19 mouse cellular contexts compared by ENCODE assay signal in genomic region chr9:70959866-70960265, GRCm38 (mm10). TPM values are rescaled to one million over a fixed set of nuclear protein-coding genes. Genes with fewer than 3 reads are reported as not detected.
DNase-seq lines count a peak whose midpoint lies in the region; ATAC-seq lines count a peak whose summit lies in the region.
"Had no signal": no experiment of that assay in that cellular context is flagged by ENCODE, and none has a peak within 500 bp of the region (broad histone marks: within the 10 kb centered on the region; RNA-seq: fewer than 3 reads in every experiment).

No protein-coding gene starts in this region.

- H3K4me1 ChIP-seq in kidney, embryonic 15.5 days = no peaks in the 10 kb centered on the region
- H3K4me1 ChIP-seq in forebrain, embryonic 12.5 days = no peaks in the 10 kb centered on the region
- H3K4me1 ChIP-seq: lung, embryonic 15.5 days had no signal

- no peak overlapping the region for H3K4me3 ChIP-seq in kidney, embryonic 15.5 days (replicated peaks)
- H3K4me3 ChIP-seq in forebrain, embryonic 12.5 days (replicated peaks) = no peak overlapping the region
- H3K4me3 ChIP-seq: limb, embryonic 10.5 days; lung, embryonic 15.5 days; midbrain, embryonic 13.5 days had no signal

- no peaks in the 10 kb centered on the region for H3K27me3 ChIP-seq in kidney, embryonic 15.5 days
- H3K27me3 ChIP-seq in forebrain, embryonic 12.5 days = no peaks in the 10 kb centered on the region
- H3K27me3 ChIP-seq: lung, embryonic 15.5 days; midbrain, embryonic 13.5 days had no signal

- peak; percentile 18 for DNase-seq in embryo, embryonic 10.5 days (ENCODE audit: low spot score)
- DNase-seq in embryo, embryonic 11 days = no peak
- DNase-seq in kidney, adult 11 months = no peak
- peak; percentile 71 for DNase-seq in cerebellum, adult 11 months
- DNase-seq in cerebellum, postnatal 14 days = peak; percentile 83 to 88
- no peak for DNase-seq in thymus, adult 18-20 months
- DNase-seq: heart, postnatal 10 days; kidney, adult 9 months; spleen, adult 18-20 months; thymus, postnatal 14 days had no signal

- H3K36me3 ChIP-seq in kidney, embryonic 15.5 days = no peaks in the 10 kb centered on the region
- no peaks in the 10 kb centered on the region for H3K36me3 ChIP-seq in forebrain, embryonic 12.5 days (replicated peaks)
- H3K36me3 ChIP-seq: limb, embryonic 10.5 days; lung, embryonic 15.5 days; midbrain, embryonic 13.5 days had no signal

- H3K4me2 ChIP-seq in kidney, embryonic 15.5 days = no peak overlapping the region
- no peak overlapping the region for H3K4me2 ChIP-seq in forebrain, embryonic 12.5 days
- H3K4me2 ChIP-seq: liver, embryonic 11.5 days; lung, embryonic 15.5 days; midbrain, embryonic 13.5 days had no signal

- H3K27ac ChIP-seq in kidney, embryonic 15.5 days = no peak overlapping the region
- no peak overlapping the region for H3K27ac ChIP-seq in forebrain, embryonic 12.5 days
- H3K27ac ChIP-seq: limb, embryonic 10.5 days; lung, embryonic 15.5 days; macrophage; midbrain, embryonic 13.5 days; stomach, postnatal 0 days had no signal

- 60% methylated on average over 5 of the region's 5 CpGs for WGBS in kidney, embryonic 15.5 days
- WGBS in forebrain, embryonic 12.5 days = 84% methylated on average over 5 of the region's 5 CpGs

- ATAC-seq in kidney, embryonic 15.5 days (replicated peaks; ENCODE audit: low FRiP score) = 0 out of 2 replicates have a peak, but pooled peaks have one; percentile 22
- ATAC-seq in forebrain, embryonic 12.5 days (ENCODE audit: low FRiP score) = no peak
- ATAC-seq: inflammation-experienced regulatory T-cells, adult 6 months; midbrain, embryonic 13.5 days had no signal

- no peaks in the 10 kb centered on the region for H3K9me3 ChIP-seq in kidney, embryonic 15.5 days (replicated peaks)
- H3K9me3 ChIP-seq in forebrain, embryonic 12.5 days = no peaks in the 10 kb centered on the region
- H3K9me3 ChIP-seq: limb, embryonic 10.5 days; lung, embryonic 15.5 days; midbrain, embryonic 13.5 days had no signal

- H3K9ac ChIP-seq in kidney, embryonic 15.5 days = no peak overlapping the region
- H3K9ac ChIP-seq in forebrain, embryonic 12.5 days = no peak overlapping the region
- H3K9ac ChIP-seq: lung, embryonic 15.5 days; midbrain, embryonic 13.5 days had no signal

RNA-seq across cellular contexts. Expression of gene Lipc, which starts 7.8 kb away (rescaled TPM):
- 0.80 and 1.1 TPM in 2 replicates for polyA plus RNA-seq in kidney, embryonic 15.5 days (2015; fragmentation: Nextera tagmentation; extraction: Ambion mirVana)
- not detected in 2 replicates for polyA plus RNA-seq in forebrain, embryonic 12.5 days (2016; fragmentation: Nextera tagmentation; extraction: Ambion mirVana)
- polyA plus RNA-seq: inflammation-experienced regulatory T-cells, adult 6 months; limb, embryonic 10.5 days; midbrain, embryonic 13.5 days had no signal

Comparison
In these comparisons a context has a peak if more than half of its experiments do, and no peak if none do; other contexts are left out.
1. DNase-seq: peak in embryo, embryonic 10.5 days (single experiment), cerebellum, adult 11 months (single experiment) and cerebellum, postnatal 14 days (2 of 2); none in embryo, embryonic 11 days (single experiment), kidney, adult 11 months (single experiment) and thymus, adult 18-20 months (0 of 2).